Mouse (Mus musculus) ES-Bruce4 (cell line): ENCODE results near the gene Mien1.

Experiments
- CTCF ChIP-seq: IDR thresholded peaks from one replicate; pipeline ENCODE4 v1.8.1; 2011; ENCODE audit warnings: low read depth, low read length
- EP300 ChIP-seq: IDR thresholded peaks from 2 replicates; pipeline ENCODE4 v1.6.1; 2011; ENCODE audit warnings: low read depth, low read length; ENCODE audit not compliant: insufficient read depth

DNA sequence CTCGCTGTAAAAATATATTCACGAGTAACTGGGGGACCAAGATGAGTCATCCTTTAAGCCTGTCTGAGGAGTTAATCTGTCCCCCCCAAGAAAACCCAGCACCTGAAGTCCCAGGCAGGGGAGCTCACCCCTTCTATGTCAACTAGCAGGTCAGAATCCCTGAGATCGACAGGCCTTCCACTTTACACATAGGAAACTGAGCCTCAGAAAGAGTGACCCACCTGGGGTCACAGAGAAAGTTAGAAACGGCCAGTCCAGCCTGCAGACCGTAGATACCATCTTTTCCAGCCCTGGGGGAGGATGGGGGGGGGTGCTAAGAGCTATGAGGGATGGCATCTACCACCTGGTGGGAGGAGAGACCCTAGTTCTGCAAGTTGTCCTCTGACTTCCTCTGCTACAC, 17.8 kb upstream of the Mien1 start:
- TF ChIP-seq EP300: no peak
- no peak for TF ChIP-seq CTCF
